Mouse (Mus musculus) C2C12 (cell line): ENCODE measurements around the gene Nsmce1. TPM values are rescaled to one million over a fixed set of nuclear protein-coding genes. Genes with fewer than 3 reads are reported as not detected.
"Not testable (repeated sequence)": the region's sequence is repeated elsewhere in the genome, so short reads cannot be mapped to it uniquely, and the experiment has no call there.

Experiments
- H3K27me3 ChIP-seq: one replicate; pipeline ENCODE4 v1.6.1; 2011; ENCODE audit not compliant: control insufficient read depth, insufficient read depth, insufficient read length
- H3K36me3 ChIP-seq: one replicate; pipeline ENCODE4 v1.6.1; 2011; ENCODE audit not compliant: control insufficient read depth, insufficient read depth
- H3K4me3 ChIP-seq: one replicate; pipeline ENCODE4 v1.5.1; 2011; ENCODE audit warnings: mild to moderate bottlenecking, control low read depth; ENCODE audit not compliant: poor library complexity, insufficient read depth, severe bottlenecking
- H3K79me2 ChIP-seq: one replicate; pipeline ENCODE4 v1.6.1; 2011; ENCODE audit not compliant: control insufficient read depth, insufficient read depth
- H3K79me3 ChIP-seq: one replicate; pipeline ENCODE4 v1.6.1; 2011; ENCODE audit warnings: low read depth, control low read depth
- H3ac ChIP-seq: one replicate; pipeline ENCODE3; 2011; ENCODE audit warnings: low read depth; ENCODE audit not compliant: control insufficient read depth, insufficient read length
- CEBPB ChIP-seq: IDR thresholded peaks from one replicate; pipeline ENCODE4 v1.6.1; 2011; ENCODE audit warnings: low read depth, mild to moderate bottlenecking, control low read depth, moderate library complexity
- CTCF ChIP-seq: IDR thresholded peaks from one replicate; pipeline ENCODE4 v1.5.1; 2011; ENCODE audit not compliant: control insufficient read depth, insufficient read depth, insufficient read length
- FOSL1 ChIP-seq: IDR thresholded peaks from one replicate; pipeline ENCODE4 v1.8.0; 2011; ENCODE audit warnings: mild to moderate bottlenecking, low read length; ENCODE audit not compliant: poor library complexity, insufficient read depth, severe bottlenecking
- MAX ChIP-seq: IDR thresholded peaks from one replicate; pipeline ENCODE4 v1.6.1; 2011; ENCODE audit warnings: mild to moderate bottlenecking, control low read depth
- MYOD1 ChIP-seq: IDR thresholded peaks from one replicate; pipeline ENCODE4 v1.6.1; 2011; ENCODE audit warnings: low read depth; ENCODE audit not compliant: control insufficient read depth, insufficient read length
- MYOG ChIP-seq: IDR thresholded peaks from one replicate; pipeline ENCODE4 v1.6.1; 2011; ENCODE audit not compliant: control insufficient read depth, insufficient read length; ENCODE audit errors: extremely low read depth
- USF1 ChIP-seq: IDR thresholded peaks from one replicate; pipeline ENCODE4 v1.6.1; 2011; ENCODE audit warnings: low read depth, mild to moderate bottlenecking, control low read depth, moderate library complexity
- polyA plus RNA-seq: library from polyadenylated mRNA; unstranded; fragments of >200 nt; fragmentation: generic; extraction: Trizol; gene quantifications from one replicate; pipeline ENCODE4 v1.2.1, GENCODE M21; 2012; ENCODE audit warnings: missing spikeins

Gene Nsmce1
- polyA plus RNA-seq, 1 experiment: 103 TPM

DNA sequence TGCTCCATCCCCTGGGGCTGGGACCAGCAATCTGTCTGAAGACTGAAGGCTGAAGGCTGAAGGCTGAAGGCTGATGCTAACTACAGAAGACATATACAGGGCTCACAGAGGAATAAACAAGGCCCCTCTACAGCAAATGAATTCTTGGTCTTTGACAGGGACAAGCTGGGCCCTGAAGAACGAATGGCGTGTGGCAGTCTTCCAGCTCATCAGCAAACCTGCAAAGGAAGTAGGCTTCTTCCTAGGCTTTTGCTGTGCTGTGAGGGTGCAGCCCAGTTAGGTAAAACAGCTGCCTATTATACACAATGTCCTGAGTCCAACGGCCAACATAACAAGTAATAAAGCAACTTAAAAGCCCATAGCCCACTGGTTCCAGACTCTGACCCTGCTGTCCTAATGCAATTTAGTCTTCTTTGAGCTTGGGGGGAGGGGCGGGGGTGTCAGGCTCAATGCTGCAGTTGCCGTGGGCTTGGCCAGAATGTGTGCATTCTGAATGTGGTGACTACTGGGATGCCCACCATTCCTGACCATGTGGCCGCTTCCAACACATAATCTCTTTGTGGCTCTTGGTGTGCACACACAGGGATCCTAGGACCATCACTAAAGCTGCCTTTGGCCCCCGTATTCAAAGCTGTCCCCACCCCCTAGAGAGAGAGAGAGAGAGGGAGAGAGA is 61.1 kb downstream of the Nsmce1 start:
- Histone ChIP-seq H3K79me2 (no peaks in the 10 kb centered on the region), H3K79me3 (no peaks in the 10 kb centered on the region), H3K4me3 (no peak overlapping the region), H3K36me3 (no peaks in the 10 kb centered on the region), H3K27me3 (peaks cover 7% of the 10 kb centered on the region), H3ac (no peak overlapping the region)
- TF ChIP-seq MAX (no peak), USF1 (no peak), MYOD1 (no peak), MYOG (no peak), FOSL1 (no peak)

DNA sequence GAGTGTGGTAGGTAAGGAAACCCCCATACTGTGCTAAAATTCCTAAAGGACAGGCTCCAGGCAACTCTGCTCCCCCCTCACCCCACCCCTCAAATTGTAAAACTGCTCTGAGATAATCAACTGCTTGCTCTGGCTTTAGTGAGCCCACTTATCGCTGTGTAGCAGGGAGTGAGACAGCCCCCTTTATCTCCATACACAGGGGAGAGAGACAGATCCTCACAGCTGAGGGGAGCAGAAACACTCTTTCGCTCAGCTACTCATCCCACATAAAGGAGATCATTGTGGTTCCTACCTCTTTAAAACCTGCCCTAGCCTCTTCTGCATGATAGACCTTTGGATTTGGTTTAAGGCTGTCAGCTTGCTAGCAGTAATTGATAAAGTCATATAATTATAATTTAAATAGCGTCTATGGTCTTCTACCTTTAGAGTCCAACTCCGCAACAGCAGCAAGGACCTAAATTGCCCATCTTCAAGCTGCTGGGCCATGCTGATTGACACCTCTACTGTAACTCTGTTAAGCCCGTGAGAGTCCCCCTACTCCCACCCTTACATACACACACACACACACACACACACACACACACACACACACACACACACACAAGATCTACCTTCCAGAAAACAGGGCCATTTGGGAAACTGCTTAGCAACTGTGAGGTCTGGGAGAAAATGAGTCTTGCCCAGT is 62.4 kb downstream of the Nsmce1 start:
- H3K79me3 ChIP-seq, H3K27me3 ChIP-seq, H3ac ChIP-seq, H3K79me2 ChIP-seq, H3K4me3 ChIP-seq, H3K36me3 ChIP-seq: not testable (repeated sequence)

DNA sequence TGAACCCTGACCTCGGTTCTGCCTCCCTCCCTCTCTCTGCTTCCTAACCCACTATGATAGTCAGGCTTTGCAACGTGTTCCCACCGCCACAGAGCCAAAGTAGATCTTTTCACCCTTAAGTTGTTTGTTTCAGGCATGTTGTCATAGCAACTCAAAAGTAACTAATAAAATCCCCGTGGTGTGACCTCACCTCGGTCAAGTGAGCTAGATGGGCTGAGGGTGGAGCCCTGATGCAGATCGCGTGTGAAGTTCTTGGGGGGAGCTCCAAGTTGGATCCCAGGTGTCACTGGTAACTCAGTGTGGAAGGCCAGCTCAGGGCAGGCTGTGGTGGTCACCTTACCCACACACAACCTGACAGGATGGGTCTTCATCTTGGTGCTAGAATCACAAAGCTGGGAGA is 63.0 kb downstream of the Nsmce1 start:
- no peak overlapping the region for H3ac ChIP-seq
- no peaks in the 10 kb centered on the region for H3K79me2 ChIP-seq
- TF ChIP-seq MYOD1 (no peak), MAX (no peak), USF1 (no peak), CTCF (no peak), CEBPB (no peak), MYOG (no peak), FOSL1 (no peak)

DNA sequence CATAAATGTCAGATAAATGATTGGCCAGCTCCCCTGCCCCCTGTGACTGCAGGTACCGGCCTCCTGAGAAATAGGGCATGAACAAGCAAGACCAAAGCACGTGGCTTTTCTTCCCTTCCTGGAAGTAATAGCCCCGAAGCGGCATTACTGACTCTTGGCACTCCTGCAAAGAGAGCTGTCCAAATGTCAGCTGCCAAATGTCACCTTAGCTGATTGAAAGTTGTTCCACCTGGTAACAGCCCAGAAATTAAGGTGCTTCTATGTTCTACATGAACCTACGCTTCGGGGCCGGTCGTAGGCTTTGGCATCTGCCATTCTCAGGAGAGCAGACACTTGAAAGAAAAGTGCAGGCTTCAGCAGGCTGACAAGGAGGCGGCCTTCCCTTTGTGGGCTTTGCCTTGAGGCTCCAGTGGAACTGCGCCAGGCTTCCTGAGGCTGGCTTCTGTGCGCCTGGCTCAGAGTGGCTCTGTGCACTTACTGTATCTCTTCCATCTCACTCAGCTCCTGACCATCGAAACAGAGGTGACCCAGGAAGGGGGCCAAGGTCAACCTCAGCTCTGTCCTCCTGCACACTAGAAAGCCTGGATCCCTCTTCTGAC is 63.8 kb downstream of the Nsmce1 start:
- no peaks in the 10 kb centered on the region for H3K79me2 ChIP-seq
- peaks cover 7% of the 10 kb centered on the region for H3K27me3 ChIP-seq
- no peaks in the 10 kb centered on the region for H3K79me3 ChIP-seq
- H3K4me3 ChIP-seq: no peak overlapping the region
- no peak overlapping the region for H3ac ChIP-seq
- no peak for TF ChIP-seq CEBPB
- no peak for TF ChIP-seq USF1
- TF ChIP-seq CTCF: no peak
- no peak for TF ChIP-seq MYOD1
- TF ChIP-seq FOSL1: no peak
- no peak for TF ChIP-seq MAX
- no peak for TF ChIP-seq MYOG
- H3K36me3 ChIP-seq: no peaks in the 10 kb centered on the region

More for the DNA sequence above, 63.0 kb downstream of the Nsmce1 start:
- H3K36me3 ChIP-seq: no peaks in the 10 kb centered on the region
- no peaks in the 10 kb centered on the region for H3K79me3 ChIP-seq
- peaks cover 7% of the 10 kb centered on the region for H3K27me3 ChIP-seq
- H3K4me3 ChIP-seq: no peak overlapping the region

DNA sequence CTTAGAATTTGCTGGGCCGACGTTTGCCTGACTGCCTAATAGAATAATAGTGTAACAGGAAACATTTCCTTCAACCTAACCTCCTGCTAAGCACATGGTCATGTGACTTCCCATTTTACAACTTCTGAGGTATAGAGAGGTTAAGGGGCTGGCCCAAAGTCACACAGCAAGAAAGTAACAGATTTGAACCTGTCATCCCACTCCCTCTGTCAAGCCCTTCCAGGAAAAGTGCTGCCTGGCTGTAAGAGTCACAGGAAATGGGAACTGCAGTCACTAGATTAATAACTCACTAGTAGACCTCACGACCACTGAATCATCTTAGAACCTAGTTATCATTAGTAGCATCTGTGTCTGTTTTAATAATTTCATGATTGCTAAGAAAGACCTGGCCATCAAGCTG is 68.3 kb downstream of the Nsmce1 start:
- no peaks in the 10 kb centered on the region for H3K36me3 ChIP-seq
- H3K79me2 ChIP-seq: no peaks in the 10 kb centered on the region
- TF ChIP-seq CEBPB: no peak
- no peak for TF ChIP-seq MYOD1
- no peak for TF ChIP-seq FOSL1
- no peak for TF ChIP-seq CTCF
- TF ChIP-seq MYOG: no peak
- TF ChIP-seq USF1: no peak
- no peak for TF ChIP-seq MAX
- no peak overlapping the region for H3ac ChIP-seq
- no peaks in the 10 kb centered on the region for H3K27me3 ChIP-seq
- H3K4me3 ChIP-seq: no peak overlapping the region
- H3K79me3 ChIP-seq: no peaks in the 10 kb centered on the region
